Mouse (Mus musculus) G1E (cell line): ENCODE results near the gene Ggt5.

ENCODE experiments used
- CTCF ChIP-seq: IDR thresholded peaks from 2 replicates; pipeline ENCODE4 v1.5.1; 2012; ENCODE audit warnings: low read depth, low read length, inconsistent platforms, mixed read lengths
- GATA1 ChIP-seq: IDR thresholded peaks from 2 replicates; pipeline ENCODE4 v1.6.1; 2012; ENCODE audit warnings: borderline replicate concordance, low read length, inconsistent platforms, mixed read lengths
- GATA2 ChIP-seq: IDR thresholded peaks from 2 replicates; pipeline ENCODE4 v1.6.1; 2012; ENCODE audit warnings: low read depth, low read length, inconsistent platforms, borderline replicate concordance
- POLR2AphosphoS5 ChIP-seq: IDR thresholded peaks from 2 replicates; pipeline ENCODE4 v1.6.1; 2012; ENCODE audit warnings: low read depth, low read length, inconsistent platforms; ENCODE audit not compliant: insufficient replicate concordance
- TAL1 ChIP-seq: conservative IDR thresholded peaks from 2 replicates; pipeline ENCODE4 v1.6.1; 2012; ENCODE audit warnings: low read depth, low read length, inconsistent platforms, mixed read lengths

DNA sequence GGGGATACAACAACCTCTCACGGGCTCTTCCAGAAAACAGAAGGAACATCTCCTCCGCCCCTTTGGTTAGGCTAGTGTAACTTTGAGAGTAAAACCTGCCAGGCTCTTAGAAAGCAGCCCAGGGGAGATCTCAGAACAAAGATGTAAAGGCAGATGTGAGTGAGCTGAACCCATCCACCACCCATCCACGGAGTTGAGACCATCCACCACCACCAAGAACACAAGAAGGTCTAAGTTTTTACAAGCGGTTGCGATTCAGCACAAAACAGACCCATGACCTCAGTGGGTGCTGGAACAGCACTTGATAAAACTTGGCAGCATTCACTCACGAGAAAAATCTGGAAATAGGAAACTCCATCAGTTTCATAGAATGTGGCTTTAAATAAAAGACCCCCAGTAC lies 36.8 kb downstream of the Ggt5 start:
- TF ChIP-seq CTCF (no peak), GATA1 (no peak), TAL1 (no peak), POLR2AphosphoS5 (no peak), GATA2 (no peak)
